Mouse (Mus musculus) ES-E14 (cell line): ENCODE data around the gene Elavl2. TPM values are rescaled to one million over a fixed set of nuclear protein-coding genes. Genes with fewer than 3 reads are reported as not detected.

Experiments used
- DNase-seq: peaks from one replicate; pipeline ENCODE4 v3.0.0-alpha.2; 2013; ENCODE audit warnings: low read depth, low spot score
- H3K27ac ChIP-seq: 2 replicates; pipeline ENCODE4 v1.5.1; 2012; ENCODE audit warnings: low read depth, mild to moderate bottlenecking, low read length, moderate library complexity, mixed read lengths; ENCODE audit not compliant: poor library complexity, insufficient read depth, severe bottlenecking
- H3K36me3 ChIP-seq: 2 replicates; pipeline ENCODE4 v1.6.1; 2012; ENCODE audit warnings: mild to moderate bottlenecking, low read length, moderate library complexity, mixed read lengths; ENCODE audit not compliant: control insufficient read depth, poor library complexity, insufficient read depth, severe bottlenecking
- H3K4me1 ChIP-seq, 2 experiments: fragments of 150-350 bp in 1 of 2; sonication (generic) in 1 of 2; 2 replicates each; pipeline ENCODE4 v1.6.1; 2012; ENCODE audit warnings: low read length in 2 of 2, mild to moderate bottlenecking in 1 of 2, mixed read lengths in 1 of 2; ENCODE audit not compliant: control insufficient read depth in 2 of 2, insufficient read depth in 2 of 2, poor library complexity in 1 of 2
- H3K4me3 ChIP-seq, 2 experiments: fragments of 150-350 bp in 1 of 2; sonication (generic) in 1 of 2; 2 replicates each; pipeline ENCODE4 v1.5.1; 2012; ENCODE audit warnings: low read length in 2 of 2, low read depth in 1 of 2, mild to moderate bottlenecking in 1 of 2, mixed read lengths in 1 of 2; ENCODE audit not compliant: insufficient read depth in 1 of 2, poor library complexity in 1 of 2, severe bottlenecking in 1 of 2
- H3K9ac ChIP-seq: 2 replicates; pipeline ENCODE4 v1.6.1; 2012; ENCODE audit warnings: low read depth, mild to moderate bottlenecking, low read length, mixed read lengths; ENCODE audit not compliant: poor library complexity, insufficient read depth, severe bottlenecking
- H3K9me3 ChIP-seq: fragments of 150-350 bp; sonication (generic); 2 replicates; pipeline ENCODE4 v1.6.1; 2012; ENCODE audit warnings: low read depth, mild to moderate bottlenecking, low read length; ENCODE audit not compliant: control insufficient read depth, insufficient read depth
- CHD2 ChIP-seq: IDR thresholded peaks from 2 replicates; pipeline ENCODE4 v1.6.1; 2014; ENCODE audit warnings: mild to moderate bottlenecking, low read depth, low read length, inconsistent platforms
- HCFC1 ChIP-seq: IDR thresholded peaks from 2 replicates; pipeline ENCODE4 v1.6.1; 2012; ENCODE audit warnings: low read length, inconsistent platforms, borderline replicate concordance; ENCODE audit not compliant: insufficient read depth
- MAFK ChIP-seq: IDR thresholded peaks from 2 replicates; pipeline ENCODE4 v1.6.1; 2014; ENCODE audit warnings: mild to moderate bottlenecking, low read depth, low read length, inconsistent platforms; ENCODE audit not compliant: insufficient read depth
- ZC3H11A ChIP-seq: IDR thresholded peaks from 2 replicates; pipeline ENCODE4 v1.6.1; 2012; ENCODE audit warnings: low read depth, mild to moderate bottlenecking, inconsistent platforms, low read length, borderline replicate concordance
- ZNF384 ChIP-seq: IDR thresholded peaks from 2 replicates; pipeline ENCODE4 v1.6.1; 2012; ENCODE audit warnings: low read depth, low read length, inconsistent platforms
- in situ Hi-C, 2 experiments: fragments of 600-800 bp; cut with MboI; formaldehyde crosslinking; loops; one replicate each; pipeline ENCODE4 v1.15.1; 2025; ENCODE audit warnings: low sequenced_read_pairs in 2 of 2, inconsistent platforms in 1 of 2; ENCODE audit not compliant: unreplicated experiment in 2 of 2
- total RNA-seq: library from RNA; depleted of rRNA; stranded (reverse); fragments of 300-350 nt; gene quantifications from 2 replicates; pipeline ENCODE4 v1.2.3, GENCODE M21; 2012

Elavl2 gene
- total RNA-seq, 1 experiment, result 15.5 TPM

- no peak for TF ChIP-seq CHD2
- no peak for TF ChIP-seq MAFK
- no peak for TF ChIP-seq ZNF384
- TF ChIP-seq HCFC1, result no peak
- no peak for TF ChIP-seq ZC3H11A
- H3K4me3 ChIP-seq, result no peak overlapping the region
- H3K27ac ChIP-seq, result no peak overlapping the region
- no peaks in the 10 kb centered on the region for H3K4me1 ChIP-seq
- DNase-seq, result no peak
- H3K36me3 ChIP-seq, result no peaks in the 10 kb centered on the region
- in situ Hi-C loops, result no loop called here
- H3K9ac ChIP-seq, result no peak overlapping the region
- H3K9me3 ChIP-seq, result no peaks in the 10 kb centered on the region
These were observed 111.4 kb downstream of the Elavl2 start for GRCm38 (mm10) chr4:91289151-91289550.

GRCm38 (mm10) chr4:91268390-91268789 is 132.2 kb downstream of the Elavl2 start:
- Histone ChIP-seq H3K4me3 (no peak overlapping the region), H3K9ac (no peak overlapping the region), H3K36me3 (no peaks in the 10 kb centered on the region), H3K27ac (no peak overlapping the region), H3K4me1 (no peaks in the 10 kb centered on the region), H3K9me3 (no peaks in the 10 kb centered on the region)
- no peak for TF ChIP-seq ZC3H11A
- no peak for TF ChIP-seq ZNF384
- TF ChIP-seq HCFC1, result no peak
- TF ChIP-seq CHD2, result no peak
- no peak for TF ChIP-seq MAFK
- no peak for DNase-seq
- in situ Hi-C loops, result no loop called here

GRCm38 (mm10) chr4:91263733-91264440 is 136.7 kb downstream of the Elavl2 start:
- no peak for DNase-seq
- Histone ChIP-seq H3K36me3 (no peaks in the 10 kb centered on the region), H3K9me3 (no peaks in the 10 kb centered on the region), H3K9ac (no peak overlapping the region), H3K4me3 (no peak overlapping the region), H3K27ac (no peak overlapping the region), H3K4me1 (no peaks in the 10 kb centered on the region)
- in situ Hi-C loops, result no loop called here
- no peak for TF ChIP-seq MAFK
- TF ChIP-seq ZNF384, result no peak

DNA sequence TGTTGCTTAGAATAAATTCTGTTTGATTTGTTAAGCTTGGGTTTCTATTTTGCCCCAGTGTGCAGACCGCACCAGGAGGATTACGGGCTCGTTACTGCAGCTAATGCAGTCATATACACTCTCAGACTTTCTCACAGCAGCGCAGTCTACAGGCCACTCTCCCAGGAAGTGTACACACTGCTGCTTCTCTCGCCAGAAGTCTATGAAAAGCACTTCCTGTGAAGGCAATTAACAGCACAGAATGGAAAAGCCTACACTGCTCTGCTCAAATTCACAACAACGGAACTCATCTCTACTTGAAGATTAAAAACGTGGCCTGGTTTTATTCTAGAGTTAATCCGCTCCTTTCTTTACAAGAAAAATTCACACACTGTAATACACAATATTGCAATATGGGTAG is 137.7 kb downstream of the Elavl2 start:
- Histone ChIP-seq H3K4me1 (no peaks in the 10 kb centered on the region), H3K9ac (no peak overlapping the region), H3K27ac (no peak overlapping the region), H3K36me3 (no peaks in the 10 kb centered on the region), H3K9me3 (no peaks in the 10 kb centered on the region), H3K4me3 (no peak overlapping the region)
- TF ChIP-seq ZC3H11A, result no peak
- no peak for TF ChIP-seq MAFK
- no peak for TF ChIP-seq HCFC1
- TF ChIP-seq CHD2, result no peak
- no peak for TF ChIP-seq ZNF384
- in situ Hi-C loops, result no loop called here
- no peak for DNase-seq

- no peaks in the 10 kb centered on the region for H3K9me3 ChIP-seq
- no peak overlapping the region for H3K27ac ChIP-seq
- H3K9ac ChIP-seq, result no peak overlapping the region
- no peaks in the 10 kb centered on the region for H3K4me1 ChIP-seq
- in situ Hi-C loops, result no loop called here
- H3K36me3 ChIP-seq, result no peaks in the 10 kb centered on the region
- no peak overlapping the region for H3K4me3 ChIP-seq
- DNase-seq, result no peak
- TF ChIP-seq ZC3H11A (no peak), CHD2 (no peak), HCFC1 (no peak), ZNF384 (no peak), MAFK (no peak)
These were observed 140.0 kb downstream of the Elavl2 start for GRCm38 (mm10) chr4:91260622-91261021.
